Mouse (Mus musculus): ENCODE data around the gene Fbxo10. TPM values are rescaled to one million over a fixed set of nuclear protein-coding genes. Genes with fewer than 3 reads are reported as not detected.
A peak's percentile ranks its signal among the peaks of the same experiment; 100 is the strongest.
"Not testable (repeated sequence)": the region's sequence is repeated elsewhere in the genome, so short reads cannot be mapped to it uniquely, and the experiment has no call there.

The Fbxo10 gene
- polyA plus RNA-seq, 1 experiment from 2014 or later = 14.2 TPM

GRCm38 (mm10) chr4:45015615-45016014 is 68.8 kb downstream of the Fbxo10 start:
- ATAC-seq = no peak
- no peak overlapping the region for H3K4me3 ChIP-seq (replicated peaks)
- no peaks in the 10 kb centered on the region for H3K36me3 ChIP-seq
- no peaks in the 10 kb centered on the region for H3K27me3 ChIP-seq
- H3K9me3 ChIP-seq = no peaks in the 10 kb centered on the region
- peak overlapping the region; percentile 32; the same call in 1 of the 2 replicates for H3K9ac ChIP-seq (replicated peaks)
- H3K4me1 ChIP-seq (replicated peaks) = peaks cover 40% of the 10 kb centered on the region
- no peak overlapping the region for H3K27ac ChIP-seq
- WGBS = 11% methylated on average over 3 of the region's 3 CpGs
- no peak overlapping the region for H3K4me2 ChIP-seq (replicated peaks)

DNA sequence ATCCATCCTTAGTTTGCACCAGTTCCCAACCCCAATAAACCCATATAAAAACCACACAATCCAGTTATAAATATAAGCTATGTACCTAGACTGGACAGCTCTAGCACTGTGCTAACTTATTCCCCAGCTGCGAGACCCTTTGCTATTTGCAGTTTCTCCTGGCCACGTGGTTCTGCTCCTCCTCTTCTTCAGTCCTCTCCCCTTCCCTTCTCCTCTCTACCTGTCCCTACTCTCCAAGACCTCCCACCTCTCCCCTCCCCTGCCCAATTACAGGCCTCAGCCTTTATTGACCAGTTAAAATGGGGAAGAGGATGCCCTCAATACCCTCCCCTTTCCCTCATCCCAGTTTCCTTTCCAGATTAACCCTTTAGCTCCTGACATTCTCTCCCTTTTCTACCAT is 70.9 kb downstream of the Fbxo10 start:
- H3K27ac ChIP-seq = no peak overlapping the region
- H3K9ac ChIP-seq (replicated peaks) = peak overlapping the region; percentile 77
- H3K4me3 ChIP-seq (replicated peaks) = peak overlapping the region; percentile 68
- no peaks in the 10 kb centered on the region for H3K9me3 ChIP-seq
- no peaks in the 10 kb centered on the region for H3K36me3 ChIP-seq
- peak overlapping the region; percentile 78 for H3K4me2 ChIP-seq (replicated peaks)
- no peaks in the 10 kb centered on the region for H3K27me3 ChIP-seq
- no peak for ATAC-seq
- 13% methylated on average over 2 of the region's 2 CpGs for WGBS
- peaks cover 33% of the 10 kb centered on the region for H3K4me1 ChIP-seq (replicated peaks)

- WGBS = under 1% methylated on average over 13 of the region's 13 CpGs
- peaks cover 31% of the 10 kb centered on the region for H3K4me1 ChIP-seq (replicated peaks)
- peak overlapping the region; percentile 68 for H3K4me3 ChIP-seq (replicated peaks)
- H3K4me2 ChIP-seq (replicated peaks) = peak overlapping the region; percentile 78
- no peaks in the 10 kb centered on the region for H3K9me3 ChIP-seq
- no peaks in the 10 kb centered on the region for H3K27me3 ChIP-seq
- no peak for ATAC-seq
- peak overlapping the region; percentile 77 for H3K9ac ChIP-seq (replicated peaks)
- no peaks in the 10 kb centered on the region for H3K36me3 ChIP-seq
- H3K27ac ChIP-seq = peak overlapping the region; percentile 72
Measured at GRCm38 (mm10) chr4:45013031-45013431, 71.4 kb downstream of the Fbxo10 start.

DNA sequence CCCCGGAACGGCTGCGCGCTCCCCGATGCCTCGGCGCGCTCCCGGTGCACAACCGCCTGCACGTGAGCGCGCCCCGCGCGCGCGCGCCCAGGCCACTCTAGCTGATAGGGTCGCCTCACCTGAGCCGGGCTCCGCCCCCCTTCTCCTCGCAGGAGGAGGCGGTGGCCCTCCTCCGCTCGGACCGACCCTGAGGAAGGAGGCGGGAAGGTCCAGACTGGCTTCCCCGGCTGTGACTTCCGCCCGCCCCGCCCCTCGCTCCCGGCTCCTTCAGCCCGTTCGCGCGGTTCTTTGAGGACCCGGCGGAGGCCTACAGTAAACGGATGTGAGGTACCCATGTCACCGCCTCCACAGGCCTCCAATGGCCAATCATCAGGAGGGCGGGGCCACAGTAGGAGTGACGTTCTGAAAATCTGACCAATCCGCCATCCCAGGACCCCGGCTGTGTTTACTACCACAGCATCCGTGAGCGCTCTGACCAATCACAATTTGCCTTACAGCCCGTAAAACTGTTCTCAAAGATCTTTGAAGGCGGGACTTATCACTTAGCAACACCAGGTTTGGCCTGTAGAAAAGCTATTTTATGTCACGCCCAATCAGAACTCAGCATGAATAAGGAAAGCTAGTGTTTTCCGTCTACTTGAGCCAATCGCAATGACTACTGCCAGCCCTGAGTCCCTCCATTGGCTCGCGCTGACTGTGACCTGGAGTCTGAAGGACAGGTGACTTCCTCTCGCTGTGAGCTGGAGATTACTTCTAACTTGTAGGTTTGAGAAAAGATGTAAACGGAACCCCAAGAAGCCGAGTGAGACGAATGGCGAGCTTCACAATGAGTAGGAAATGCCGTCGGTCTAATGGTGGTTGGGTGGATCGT is 72.1 kb downstream of the Fbxo10 start, which contains the start of gene Zbtb5:
Zbtb5 (minus strand) TSS at position 308 of the 871 bp plus-strand sequence.
- H3K4me3 ChIP-seq (replicated peaks) = peak within 1 kb of the TSS; percentile 90
- peak within 1 kb of the TSS; percentile 79 for H3K4me2 ChIP-seq (replicated peaks)
- peak within 1 kb of the TSS; percentile 97 for H3K27ac ChIP-seq
- H3K4me1 ChIP-seq (replicated peaks) = peaks cover 29% of the 10 kb centered on the region
- no peaks in the 10 kb centered on the region for H3K36me3 ChIP-seq
- H3K9ac ChIP-seq (replicated peaks) = peak within 1 kb of the TSS; percentile 95
- WGBS = under 1% methylated on average over 63 of the region's 63 CpGs
- no peaks in the 10 kb centered on the region for H3K9me3 ChIP-seq
- H3K27me3 ChIP-seq = no peaks in the 10 kb centered on the region
- peak; percentile 99 for ATAC-seq

DNA sequence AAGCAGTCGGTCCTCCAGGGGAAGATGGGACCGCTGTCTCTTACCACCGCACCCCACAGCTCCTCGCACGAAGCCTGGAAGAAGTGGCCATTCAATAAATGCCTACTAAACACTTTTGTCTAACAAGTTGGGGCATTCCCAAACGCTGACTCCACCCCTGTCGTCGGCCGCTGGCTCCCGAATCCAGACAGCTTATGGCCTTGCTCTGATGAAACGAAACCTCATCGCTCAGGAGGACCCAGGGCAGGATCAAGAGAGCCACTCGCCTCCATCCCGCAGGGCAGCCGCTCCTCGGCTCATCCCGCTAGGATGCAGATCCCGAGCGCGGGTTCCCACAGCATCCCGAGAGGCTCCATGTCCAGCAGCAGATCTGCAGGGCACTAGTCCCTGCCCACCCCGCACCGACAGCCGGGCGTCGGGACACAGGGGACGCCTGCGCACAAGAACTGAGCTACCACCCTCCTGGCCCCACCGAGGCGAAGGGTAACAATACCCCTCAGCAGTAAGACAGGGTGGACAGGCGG is 72.8 kb downstream of the Fbxo10 start:
- H3K4me3 ChIP-seq (replicated peaks) = peak overlapping the region; percentile 90
- peak; percentile 87 for ATAC-seq
- H3K27me3 ChIP-seq = no peaks in the 10 kb centered on the region
- H3K36me3 ChIP-seq = no peaks in the 10 kb centered on the region
- H3K4me2 ChIP-seq (replicated peaks) = peak overlapping the region; percentile 79
- H3K27ac ChIP-seq = peak overlapping the region; percentile 97
- H3K9ac ChIP-seq (replicated peaks) = peak overlapping the region; percentile 95
- no peaks in the 10 kb centered on the region for H3K9me3 ChIP-seq
- H3K4me1 ChIP-seq (replicated peaks) = peaks cover 29% of the 10 kb centered on the region
- under 1% methylated on average over 31 of the region's 31 CpGs for WGBS

DNA sequence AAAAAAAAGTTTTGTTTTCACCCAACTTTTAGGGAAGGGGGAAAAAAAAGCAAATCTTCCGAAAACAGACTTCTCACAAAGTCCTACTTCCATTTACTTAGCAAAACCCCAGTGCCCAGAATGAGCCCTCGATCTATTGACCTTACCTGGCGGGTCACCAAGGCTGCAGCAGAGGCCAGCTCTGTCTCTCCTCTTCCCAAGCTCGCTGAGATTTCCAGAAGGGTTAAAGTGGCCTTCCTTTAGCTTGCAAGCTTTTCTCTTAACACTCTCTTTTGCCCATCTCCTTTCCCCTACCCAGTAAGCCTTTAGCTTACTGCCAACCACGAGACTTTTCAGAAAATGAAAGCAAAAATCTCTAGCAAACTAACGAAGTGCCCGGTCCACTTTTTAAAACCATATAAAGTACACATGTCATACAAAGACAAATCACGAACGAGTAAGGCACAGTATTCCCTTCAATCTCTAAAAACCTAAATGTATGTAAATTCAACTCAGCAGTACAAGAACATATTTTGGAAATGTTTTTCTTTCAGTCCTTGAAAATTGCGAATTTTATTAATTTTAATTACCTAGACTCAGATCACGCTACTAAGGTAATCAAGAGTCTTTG is 73.5 kb downstream of the Fbxo10 start:
- 10% methylated on average over 11 of the region's 11 CpGs for WGBS
- Histone ChIP-seq H3K4me1 (replicated peaks) (peaks cover 29% of the 10 kb centered on the region), H3K9me3 (no peaks in the 10 kb centered on the region), H3K9ac (replicated peaks) (peak overlapping the region; percentile 95), H3K27ac (peak overlapping the region; percentile 97; the same call in 1 of the 2 replicates), H3K27me3 (no peaks in the 10 kb centered on the region), H3K4me2 (replicated peaks) (peak overlapping the region; percentile 79), H3K4me3 (replicated peaks) (peak overlapping the region; percentile 90), H3K36me3 (no peaks in the 10 kb centered on the region)
- ATAC-seq = no peak

GRCm38 (mm10) chr4:45005452-45005851 is 79.0 kb downstream of the Fbxo10 start:
- Histone ChIP-seq H3K27ac (no peak overlapping the region), H3K4me1 (replicated peaks) (peaks cover 11% of the 10 kb centered on the region), H3K4me2 (replicated peaks) (no peak overlapping the region), H3K36me3 (peaks cover 9% of the 10 kb centered on the region; the same call in 1 of the 2 replicates), H3K9me3 (no peaks in the 10 kb centered on the region), H3K27me3 (no peaks in the 10 kb centered on the region), H3K4me3 (replicated peaks) (no peak overlapping the region), H3K9ac (replicated peaks) (no peak overlapping the region)
- no peak for ATAC-seq
- WGBS = 95% methylated on average over 3 of the region's 3 CpGs

GRCm38 (mm10) chr4:45000001-45000400 is 84.4 kb downstream of the Fbxo10 start:
- Histone ChIP-seq H3K4me3 (replicated peaks) (no peak overlapping the region), H3K9ac (replicated peaks) (no peak overlapping the region), H3K27ac (no peak overlapping the region), H3K27me3 (no peaks in the 10 kb centered on the region), H3K9me3 (no peaks in the 10 kb centered on the region), H3K4me1 (replicated peaks) (peaks cover 16% of the 10 kb centered on the region), H3K36me3 (peaks cover 11% of the 10 kb centered on the region), H3K4me2 (replicated peaks) (no peak overlapping the region)
- no peak for ATAC-seq
- 90% methylated on average over 6 of the region's 6 CpGs for WGBS

- peaks cover 21% of the 10 kb centered on the region for H3K36me3 ChIP-seq
- H3K4me2 ChIP-seq (replicated peaks) = no peak overlapping the region
- 74% methylated on average over 3 of the region's 3 CpGs for WGBS
- H3K9me3 ChIP-seq = no peaks in the 10 kb centered on the region
- peaks cover 16% of the 10 kb centered on the region for H3K4me1 ChIP-seq (replicated peaks)
- no peak overlapping the region for H3K4me3 ChIP-seq (replicated peaks)
- no peak for ATAC-seq
- H3K9ac ChIP-seq (replicated peaks) = no peak overlapping the region
- H3K27me3 ChIP-seq = no peaks in the 10 kb centered on the region
- no peak overlapping the region for H3K27ac ChIP-seq
Measured at GRCm38 (mm10) chr4:44998071-44998470, 86.3 kb downstream of the Fbxo10 start.

DNA sequence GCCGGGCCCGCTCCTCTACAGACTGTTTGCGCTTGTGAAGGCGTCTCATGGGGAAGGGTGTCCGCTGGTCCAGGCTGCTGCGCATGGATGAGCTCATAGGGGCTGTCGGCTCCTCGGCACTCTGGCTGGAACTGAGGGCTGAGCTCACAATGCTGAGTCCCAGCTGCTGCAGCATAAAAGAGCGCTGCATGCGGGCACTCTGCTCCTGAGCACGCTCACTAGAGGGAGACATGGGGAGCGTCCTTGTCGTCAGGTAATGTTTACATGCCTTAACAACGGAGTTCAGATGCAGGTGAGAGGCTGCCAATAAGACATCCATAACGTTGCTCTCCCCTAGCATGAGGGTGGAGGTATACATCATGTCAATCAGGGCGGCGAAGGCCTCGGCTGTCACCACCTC is 89.6 kb downstream of the Fbxo10 start:
- H3K4me1 ChIP-seq (replicated peaks) = peaks cover 16% of the 10 kb centered on the region
- H3K36me3 ChIP-seq = peaks cover 44% of the 10 kb centered on the region
- no peaks in the 10 kb centered on the region for H3K27me3 ChIP-seq
- no peak overlapping the region for H3K9ac ChIP-seq (replicated peaks)
- peak; percentile 30; the same call in 1 of the 2 replicates for ATAC-seq
- H3K27ac ChIP-seq = no peak overlapping the region
- H3K4me2 ChIP-seq (replicated peaks) = no peak overlapping the region
- no peaks in the 10 kb centered on the region for H3K9me3 ChIP-seq
- no peak overlapping the region for H3K4me3 ChIP-seq (replicated peaks)
- WGBS = 86% methylated on average over 18 of the region's 18 CpGs

- H3K4me1 ChIP-seq (replicated peaks) = peaks cover 16% of the 10 kb centered on the region
- no peak for ATAC-seq
- 93% methylated on average over 9 of the region's 9 CpGs for WGBS
Measured at GRCm38 (mm10) chr4:44993847-44994246, 90.6 kb downstream of the Fbxo10 start.

GRCm38 (mm10) chr4:44993179-44993578 is 91.2 kb downstream of the Fbxo10 start:
- Histone ChIP-seq H3K36me3 (peaks cover 59% of the 10 kb centered on the region), H3K4me1 (replicated peaks) (peaks cover 16% of the 10 kb centered on the region)
- 93% methylated on average over 14 of the region's 14 CpGs for WGBS
- not testable (repeated sequence) for H3K27me3 ChIP-seq; H3K9ac ChIP-seq (replicated peaks); H3K27ac ChIP-seq; ATAC-seq; H3K4me2 ChIP-seq (replicated peaks); H3K4me3 ChIP-seq (replicated peaks); H3K9me3 ChIP-seq

More at GRCm38 (mm10) chr4:44993847-44994246, 90.6 kb downstream of the Fbxo10 start:
- Histone ChIP-seq H3K27ac (no peak overlapping the region), H3K9me3 (no peaks in the 10 kb centered on the region), H3K4me2 (replicated peaks) (no peak overlapping the region), H3K4me3 (replicated peaks) (no peak overlapping the region), H3K9ac (replicated peaks) (no peak overlapping the region), H3K27me3 (no peaks in the 10 kb centered on the region), H3K36me3 (peaks cover 53% of the 10 kb centered on the region)

Data from midbrain, embryonic 13.5 days (tissue).